Mouse (Mus musculus) heart, adult 2 months (tissue): ENCODE data around the gene Sept6. TPM values are rescaled to one million over a fixed set of nuclear protein-coding genes. Genes with fewer than 3 reads are reported as not detected.

Source experiments
- DNase-seq, 2 experiments: peaks; one replicate each; pipeline ENCODE4 v3.0.0; 2021
- H3K27ac ChIP-seq: fragments of 200-600 bp; 2 replicates; pipeline ENCODE4 v1.8.1; 2022
- H3K27me3 ChIP-seq: fragments of 200-500 bp; 2 replicates; pipeline ENCODE4 v1.6.1; 2012; ENCODE audit warnings: mild to moderate bottlenecking, low read length, inconsistent platforms, mixed read lengths; ENCODE audit not compliant: control insufficient read depth, insufficient read depth
- H3K36me3 ChIP-seq: fragments of 200-500 bp; 2 replicates; pipeline ENCODE4 v1.6.1; 2012; ENCODE audit warnings: low read length, inconsistent platforms; ENCODE audit not compliant: control insufficient read depth, insufficient read depth
- H3K4me1 ChIP-seq: fragments of 200-500 bp; 2 replicates; pipeline ENCODE4 v1.6.1; 2011; ENCODE audit warnings: low read length; ENCODE audit not compliant: control insufficient read depth, insufficient read depth
- H3K4me3 ChIP-seq: fragments of 200-600 bp; 2 replicates; pipeline ENCODE4 v1.8.1; 2022
- H3K79me2 ChIP-seq: fragments of 200-500 bp; replicated peaks from 2 replicates; pipeline ENCODE4 v1.6.1; 2012; ENCODE audit warnings: mild to moderate bottlenecking, inconsistent platforms, low read length, moderate library complexity, mixed read lengths; ENCODE audit not compliant: control insufficient read depth, insufficient read depth
- H3K9ac ChIP-seq: fragments of 200-500 bp; 2 replicates; pipeline ENCODE4 v1.6.1; 2012; ENCODE audit warnings: low read depth, mild to moderate bottlenecking, control low read depth, inconsistent platforms, low read length, mixed read lengths
- CTCF ChIP-seq: fragments of 200-600 bp; IDR thresholded peaks from 2 replicates; pipeline ENCODE4 v1.8.1; 2022; ENCODE audit warnings: antibody characterized with exemption, mild to moderate bottlenecking, moderate library complexity
- EP300 ChIP-seq: fragments of 200-500 bp; IDR thresholded peaks from 2 replicates; pipeline ENCODE4 v1.6.1; 2011; ENCODE audit warnings: low read depth, low read length, control low read depth; ENCODE audit not compliant: insufficient read depth
- POLR2A ChIP-seq: fragments of 200-500 bp; IDR thresholded peaks from 2 replicates; pipeline ENCODE4 v1.6.1; 2011; ENCODE audit warnings: mild to moderate bottlenecking, low read depth, low read length, control low read depth; ENCODE audit not compliant: insufficient read depth
- WGBS: fragments of 180-500 bp; shearing (Covaris S2); methylation state at CpG from one replicate; pipeline ENCODE4 v1.1.7; 2018; 5-methylcytosine and 5-hydroxymethylcytosine counted together
- intact Hi-C: fragments of 180-260 bp; cut with DNase I; formaldehyde crosslinking; loops from one replicate; pipeline ENCODE4 v1.15.1; 2025
- polyA plus RNA-seq: library from polyadenylated mRNA; depleted of rRNA; stranded (reverse); fragments of >200 nt; gene quantifications from 2 replicates; pipeline ENCODE4 v1.2.3, GENCODE M21; 2012
- total RNA-seq, 2 experiments: library from RNA; stranded (reverse); gene quantifications; 2 replicates each; pipeline ENCODE4 v1.2.3; 2021

Gene Sept6
- total and polyA plus RNA-seq, 3 experiments, result 3.8 to 6.9 (median 5.5) TPM

DNA sequence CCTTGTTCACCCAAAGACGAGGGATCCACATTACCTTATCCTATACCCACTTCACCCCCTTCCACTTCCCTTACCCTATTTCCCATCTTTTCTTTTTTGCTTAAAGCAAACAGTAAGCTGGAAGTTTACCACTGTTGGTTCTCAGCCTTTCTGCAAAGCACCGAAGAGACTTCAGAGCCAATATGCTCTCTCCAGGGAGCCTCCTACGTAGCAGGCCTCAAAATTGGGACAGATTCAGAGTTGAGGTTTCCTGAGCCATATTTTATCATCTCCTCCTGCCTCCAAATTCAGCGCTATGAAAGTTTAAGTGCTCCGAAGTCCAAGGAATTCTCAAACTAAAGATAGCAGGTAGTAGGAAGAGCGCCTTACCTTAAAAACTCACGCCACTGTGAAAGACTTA, 14.6 kb downstream of the Sept6 start:
- no peak for DNase-seq
- Histone ChIP-seq H3K4me1 (peaks cover 4% of the 10 kb centered on the region), H3K36me3 (no peaks in the 10 kb centered on the region; the same call in 1 of the 2 replicates), H3K9ac (no peak overlapping the region), H3K79me2 (no peaks in the 10 kb centered on the region), H3K4me3 (no peak overlapping the region), H3K27ac (no peak overlapping the region; the same call in 1 of the 2 replicates), H3K27me3 (no peaks in the 10 kb centered on the region)
- TF ChIP-seq CTCF, result no peak
- TF ChIP-seq POLR2A, result no peak
- TF ChIP-seq EP300, result no peak
- intact Hi-C loops, result no loop called here
- 66% methylated on average over 7 of the region's 7 CpGs for WGBS

DNA sequence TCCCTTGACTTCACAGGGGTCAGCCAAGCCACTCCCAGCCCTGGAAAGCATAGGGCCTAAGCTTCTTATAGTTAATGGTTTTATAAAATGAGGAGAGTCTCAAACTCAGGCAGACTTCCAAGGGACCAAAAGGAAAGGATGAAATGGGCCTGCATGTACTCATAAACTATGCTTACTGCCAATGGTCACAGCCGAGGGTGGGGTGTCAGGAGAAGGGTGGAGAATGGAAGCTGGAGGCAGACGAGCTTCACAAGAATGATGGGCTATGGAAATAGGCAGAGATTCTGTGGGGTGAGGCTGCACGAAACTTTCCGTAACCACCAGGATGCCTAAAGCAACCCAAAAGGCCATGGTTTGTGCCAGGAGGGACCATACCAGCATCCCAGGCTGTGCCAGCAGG, 15.3 kb downstream of the Sept6 start:
- intact Hi-C loops, result no loop called here
- Histone ChIP-seq H3K4me1 (peaks cover 4% of the 10 kb centered on the region), H3K79me2 (no peaks in the 10 kb centered on the region), H3K4me3 (no peak overlapping the region), H3K27ac (peak overlapping the region; percentile 15; the same call in 1 of the 2 replicates), H3K9ac (no peak overlapping the region), H3K36me3 (no peaks in the 10 kb centered on the region; the same call in 1 of the 2 replicates), H3K27me3 (no peaks in the 10 kb centered on the region)
- 73% methylated on average over 4 of the region's 4 CpGs for WGBS
- TF ChIP-seq CTCF, result no peak
- TF ChIP-seq EP300, result no peak
- no peak for TF ChIP-seq POLR2A
- DNase-seq, result no peak

DNA sequence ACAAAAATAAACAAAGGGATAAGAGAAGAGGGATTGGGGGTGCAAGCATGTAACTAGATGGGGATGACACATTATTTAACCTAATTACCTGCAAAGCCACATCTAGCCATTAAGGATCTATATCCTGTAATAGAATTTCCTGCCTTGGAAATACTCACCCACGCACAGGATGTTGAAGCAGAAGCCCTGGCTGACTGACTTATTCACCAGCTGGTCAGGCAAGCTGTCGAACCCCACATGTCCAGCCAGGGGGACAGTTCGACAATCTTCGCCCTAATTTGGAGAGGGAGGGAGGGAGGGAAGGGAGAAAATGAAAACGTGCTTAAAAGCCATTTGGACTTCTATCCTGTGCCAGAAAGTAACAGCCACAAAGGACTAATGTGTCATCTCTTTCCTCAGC, 16.7 kb downstream of the Sept6 start:
- intact Hi-C loops, result loop anchor here (5.0 kb wide), 1 partner anchor 47 kb away; no protein-coding TSS in a partner anchor
- Histone ChIP-seq H3K27ac (peak overlapping the region; percentile 13), H3K79me2 (no peaks in the 10 kb centered on the region), H3K36me3 (no peaks in the 10 kb centered on the region; the same call in 1 of the 2 replicates), H3K9ac (no peak overlapping the region), H3K4me1 (peaks cover 4% of the 10 kb centered on the region), H3K27me3 (no peaks in the 10 kb centered on the region), H3K4me3 (no peak overlapping the region)
- no peak for TF ChIP-seq CTCF
- TF ChIP-seq EP300, result no peak
- TF ChIP-seq POLR2A, result no peak
- DNase-seq, result no peak
- WGBS, result 39% methylated on average over 5 of the region's 5 CpGs

DNA sequence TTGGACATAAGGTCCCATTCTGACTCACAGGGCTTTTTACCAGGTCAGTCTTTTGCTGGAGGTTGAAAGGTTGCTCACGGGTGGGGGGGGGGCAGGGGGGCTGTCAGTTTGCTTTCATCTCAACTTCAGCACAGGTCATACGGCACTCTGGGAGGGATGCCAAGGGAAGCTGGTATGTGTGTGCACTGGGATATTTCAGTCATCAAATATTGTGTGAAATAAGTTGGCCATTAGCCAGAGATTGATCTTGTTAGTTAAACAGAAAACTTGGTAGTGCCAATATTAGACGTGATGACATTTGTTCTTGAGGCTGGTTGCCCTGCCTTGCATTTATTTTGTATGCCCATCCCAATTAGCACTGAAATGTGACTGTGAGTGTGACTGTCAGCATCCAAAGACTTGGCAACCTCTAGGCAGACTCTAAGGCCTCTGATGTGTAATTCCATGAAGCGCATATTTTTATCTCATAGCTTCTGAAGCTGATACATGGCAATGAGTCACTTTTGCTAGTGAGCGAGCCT, 18.6 kb downstream of the Sept6 start:
- WGBS, result 43% methylated on average over 5 of the region's 5 CpGs
- H3K36me3 ChIP-seq, result no peaks in the 10 kb centered on the region; the same call in 1 of the 2 replicates
- H3K9ac ChIP-seq, result no peak overlapping the region
- H3K27me3 ChIP-seq, result no peaks in the 10 kb centered on the region
- peaks cover 4% of the 10 kb centered on the region for H3K4me1 ChIP-seq
- DNase-seq, result no peak
- H3K79me2 ChIP-seq, result no peaks in the 10 kb centered on the region
- H3K4me3 ChIP-seq, result no peak overlapping the region
- TF ChIP-seq POLR2A (no peak), CTCF (no peak), EP300 (no peak)
- H3K27ac ChIP-seq, result peak overlapping the region; percentile 33
- intact Hi-C loops, result loop anchor here (5.0 kb wide), 1 partner anchor 49 kb away; no protein-coding TSS in a partner anchor

DNA sequence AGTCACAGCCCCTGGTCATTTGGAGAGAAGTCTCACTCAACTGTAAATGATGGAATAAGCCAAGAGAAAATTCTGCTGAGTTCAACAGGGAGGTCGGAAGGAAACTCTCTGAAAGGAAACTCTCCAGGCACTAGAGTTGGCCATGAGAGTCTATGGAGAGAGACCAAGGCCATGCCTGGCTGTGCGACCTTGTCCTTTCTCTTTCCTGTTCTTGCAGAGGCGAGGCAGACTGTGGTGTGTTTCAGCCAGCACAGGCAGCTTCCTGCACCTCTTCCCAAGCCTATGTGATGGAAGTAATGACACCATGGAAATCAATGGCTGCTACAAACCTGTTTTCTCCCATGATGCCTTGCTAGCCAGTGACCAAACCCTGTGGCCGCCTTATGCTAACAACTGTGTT, 20.4 kb downstream of the Sept6 start:
- Histone ChIP-seq H3K27ac (no peak overlapping the region), H3K4me1 (peaks cover 4% of the 10 kb centered on the region), H3K79me2 (no peaks in the 10 kb centered on the region), H3K4me3 (no peak overlapping the region), H3K27me3 (no peaks in the 10 kb centered on the region), H3K36me3 (no peaks in the 10 kb centered on the region; the same call in 1 of the 2 replicates), H3K9ac (no peak overlapping the region)
- 58% methylated on average over 4 of the region's 4 CpGs for WGBS
- intact Hi-C loops, result loop anchor here (5.0 kb wide), 1 partner anchor 51 kb away; no protein-coding TSS in a partner anchor
- no peak for TF ChIP-seq EP300
- DNase-seq, result no peak

DNA sequence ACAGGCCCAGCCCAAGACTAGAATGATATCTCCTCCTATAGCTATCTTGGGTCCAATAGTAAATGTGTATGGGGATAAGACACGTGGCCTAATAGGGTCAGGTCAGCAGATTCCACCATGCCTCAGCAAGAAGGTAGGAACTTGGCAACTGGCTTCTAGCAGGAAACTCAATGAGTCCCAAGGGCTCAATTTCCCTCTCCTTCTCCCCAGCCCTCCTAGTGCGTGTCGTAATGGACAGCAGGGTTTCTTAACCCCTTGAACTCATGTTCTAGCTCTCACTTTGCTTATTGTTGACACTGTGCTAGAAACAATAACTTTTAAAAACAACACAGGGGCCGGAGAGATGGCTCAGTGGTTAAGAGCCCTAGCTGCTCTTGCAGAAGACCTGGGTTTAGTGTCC, 22.1 kb downstream of the Sept6 start:
- no peaks in the 10 kb centered on the region for H3K79me2 ChIP-seq
- WGBS, result 41% methylated on average over 4 of the region's 4 CpGs
- H3K9ac ChIP-seq, result no peak overlapping the region
- H3K36me3 ChIP-seq, result no peaks in the 10 kb centered on the region; the same call in 1 of the 2 replicates
- TF ChIP-seq CTCF (no peak), EP300 (no peak), POLR2A (no peak)
- DNase-seq, result no peak
- H3K27ac ChIP-seq, result no peak overlapping the region
- no peak overlapping the region for H3K4me3 ChIP-seq
- H3K27me3 ChIP-seq, result no peaks in the 10 kb centered on the region
- intact Hi-C loops, result no loop called here
- peaks cover 2% of the 10 kb centered on the region for H3K4me1 ChIP-seq
